Mouse (Mus musculus) adrenal gland, postnatal 10 days (tissue): ENCODE data around the gene Efcab2. TPM values are rescaled to one million over a fixed set of nuclear protein-coding genes. Genes with fewer than 3 reads are reported as not detected.
A peak's percentile ranks its signal among the peaks of the same experiment; 100 is the strongest.

ENCODE experiments used
- DNase-seq: peaks from one replicate; pipeline ENCODE4 v3.0.0; 2021; ENCODE audit warnings: mixed read lengths
- total RNA-seq, 2 experiments: library from RNA; stranded (reverse); gene quantifications; 2 replicates each; pipeline ENCODE4 v1.2.3; 2021

Gene Efcab2
- total RNA-seq, 2 experiments from 2014 or later: 2.8 to 4.6 TPM

DNA sequence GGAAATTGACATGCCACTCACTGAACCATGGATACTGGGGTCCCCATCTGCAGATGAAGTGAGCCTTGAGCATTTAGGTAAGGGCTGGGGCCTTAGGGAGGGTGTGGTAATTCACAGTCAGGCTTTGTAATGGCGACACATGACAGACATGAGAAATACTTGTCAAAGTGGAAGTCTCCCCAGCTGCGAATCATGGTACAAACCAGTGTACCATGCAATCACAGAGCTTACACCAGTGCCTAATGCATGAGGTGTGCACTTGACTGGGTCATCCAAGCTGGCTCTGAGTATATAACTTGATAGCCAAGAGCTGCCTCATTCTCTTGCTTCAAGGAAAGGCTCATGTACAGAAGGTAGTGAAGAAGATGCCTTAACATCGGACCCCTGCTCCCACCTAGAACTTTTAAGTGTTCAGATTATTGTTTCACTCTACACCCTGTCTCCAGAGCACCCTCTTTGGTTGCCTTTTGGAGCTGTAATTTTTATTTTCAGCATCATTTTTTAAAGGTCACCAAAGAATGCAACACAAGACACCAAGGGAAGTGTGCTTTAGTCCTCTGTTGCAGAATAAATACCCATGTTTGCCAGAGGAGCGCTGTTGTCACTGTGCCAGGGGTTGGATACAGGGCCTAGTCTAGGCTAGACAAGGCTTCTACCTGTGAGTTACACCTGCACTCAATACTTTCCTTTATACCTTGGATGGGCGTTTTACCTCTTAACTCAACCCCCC is 79.4 kb downstream of the Efcab2 start:
- DNase-seq: no peak

DNA sequence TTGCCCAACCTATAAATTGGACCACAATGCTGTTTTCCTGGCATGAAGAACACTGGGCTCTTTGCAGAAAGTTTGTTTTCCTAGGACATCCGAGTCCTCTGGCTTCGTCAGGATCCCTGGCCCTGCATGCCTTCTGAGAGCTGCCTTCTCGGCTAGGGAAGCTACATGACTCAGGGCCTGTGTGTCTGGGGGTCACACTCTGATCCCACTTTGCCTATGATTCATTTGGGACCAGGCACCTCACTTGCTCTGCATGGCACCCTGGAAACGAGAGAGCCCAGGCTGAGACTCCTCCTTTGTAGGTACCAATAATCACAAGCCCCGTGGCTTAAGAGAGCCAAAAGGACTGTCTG is 80.0 kb downstream of the Efcab2 start:
- DNase-seq: no peak

DNA sequence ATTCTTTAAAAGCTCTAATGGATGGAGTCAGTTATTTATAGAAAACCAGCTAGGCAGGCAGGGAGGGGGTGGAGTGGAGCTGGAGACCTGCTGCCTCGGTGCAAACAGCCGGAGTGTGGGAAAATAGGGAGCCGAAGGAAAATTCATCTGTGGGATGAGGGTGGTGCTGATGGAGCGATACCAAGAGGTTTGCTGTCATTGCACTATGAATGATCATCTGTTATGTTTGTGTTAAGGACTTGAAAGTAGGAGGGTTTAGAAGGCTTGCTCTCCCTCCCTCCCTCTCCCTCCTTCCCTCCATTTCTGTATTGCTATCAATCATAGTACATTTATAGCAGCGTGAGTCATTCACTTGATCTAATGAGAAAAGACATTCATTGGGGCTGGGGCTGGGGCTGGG is 80.9 kb downstream of the Efcab2 start:
- no peak for DNase-seq

DNA sequence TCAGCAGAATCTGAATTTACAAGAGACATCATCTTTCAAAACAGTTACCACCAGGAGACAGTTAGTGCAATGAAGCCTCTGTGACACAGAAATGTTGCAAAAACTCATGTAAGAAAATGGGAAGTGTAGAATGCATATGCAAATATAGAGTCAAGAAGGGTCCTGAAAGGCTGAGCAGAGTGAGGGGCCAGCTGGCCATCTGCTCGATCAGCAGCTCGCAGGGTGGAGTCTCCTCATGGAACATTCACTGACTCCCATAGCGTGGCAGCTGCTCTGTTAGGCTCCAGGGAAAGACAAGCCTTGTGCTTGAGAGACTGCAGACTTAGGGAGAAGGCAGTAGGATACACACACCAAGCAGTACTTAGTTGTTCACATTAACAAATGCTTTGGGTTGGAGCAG is 83.2 kb downstream of the Efcab2 start:
- DNase-seq: no peak

DNA sequence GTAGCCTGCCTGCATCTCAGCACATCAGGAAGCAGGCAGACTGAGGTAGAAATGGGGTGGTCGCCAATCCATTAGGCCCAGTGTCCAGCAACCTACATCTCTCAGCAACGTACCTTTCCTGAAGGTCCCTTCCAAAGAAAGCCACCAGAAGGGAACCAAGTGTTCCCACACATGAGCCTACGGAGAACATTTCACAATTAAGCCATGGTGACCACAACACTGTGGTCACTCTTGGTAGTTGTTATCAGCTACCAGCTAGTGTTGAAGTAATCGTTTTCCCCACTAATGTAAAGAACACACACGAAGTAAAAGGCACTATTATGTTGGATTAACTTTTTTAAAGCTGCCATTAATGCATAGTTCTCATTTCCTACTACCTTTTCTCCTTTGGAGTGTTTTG is 85.8 kb downstream of the Efcab2 start:
- no peak for DNase-seq

DNA sequence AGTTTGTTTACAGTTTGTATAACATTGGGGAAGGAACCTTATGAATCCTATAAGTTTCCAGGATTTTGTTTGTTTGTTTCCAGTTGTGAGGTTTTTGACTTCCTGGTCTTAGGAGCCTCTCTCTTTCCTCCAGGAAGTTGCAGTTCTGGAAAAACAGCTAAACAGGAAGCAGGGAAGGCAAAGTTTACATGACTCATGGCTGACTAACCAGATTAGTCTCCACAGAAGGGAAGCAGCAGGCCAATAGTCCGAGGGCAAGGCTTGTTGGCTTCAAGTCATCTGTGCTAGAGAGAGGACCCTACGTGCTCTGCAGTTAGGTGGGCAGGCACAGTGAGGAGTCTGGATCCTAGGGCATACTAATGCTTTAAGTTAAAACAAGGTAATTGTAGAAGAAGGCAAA is 86.6 kb downstream of the Efcab2 start:
- DNase-seq: no peak

DNA sequence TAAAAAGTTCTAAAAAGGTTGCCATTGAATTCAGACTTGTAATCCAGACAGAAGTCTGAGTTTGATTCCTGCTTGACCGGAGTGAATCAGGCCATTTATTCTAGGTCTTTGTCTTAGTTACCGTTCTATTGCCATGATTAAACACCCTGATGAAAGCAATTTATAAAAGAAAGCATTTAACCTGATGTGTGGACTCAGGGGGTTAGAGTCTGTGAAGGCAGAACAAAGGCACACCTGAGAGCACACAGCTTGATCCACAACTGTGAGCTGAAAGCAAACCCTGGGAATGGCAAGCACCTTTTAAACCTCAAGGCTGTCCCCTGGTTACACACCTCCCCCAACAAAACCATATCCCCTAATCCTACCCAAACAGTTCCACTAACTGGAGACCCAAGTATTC is 90.3 kb downstream of the Efcab2 start:
- DNase-seq: no peak

DNA sequence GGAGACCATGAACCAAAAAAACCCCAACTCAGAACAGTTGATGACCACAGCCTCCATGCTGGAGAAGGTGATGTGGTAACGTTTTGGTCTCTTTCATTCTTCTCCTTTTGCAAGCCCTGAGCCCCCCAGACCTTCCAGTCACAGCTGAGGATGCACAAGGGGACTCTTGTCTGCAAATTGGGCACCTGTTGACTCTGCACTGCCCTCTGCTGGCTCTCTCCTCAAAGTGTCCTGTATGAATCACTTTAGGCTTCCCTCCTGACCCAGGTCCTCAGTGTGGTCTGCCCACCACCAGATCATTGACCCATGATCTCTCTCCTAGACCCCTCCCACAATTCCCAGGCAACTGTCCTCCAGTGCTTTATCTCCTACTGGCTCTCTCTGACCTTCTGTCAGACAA is 91.0 kb downstream of the Efcab2 start:
- peak; percentile 61 for DNase-seq

DNA sequence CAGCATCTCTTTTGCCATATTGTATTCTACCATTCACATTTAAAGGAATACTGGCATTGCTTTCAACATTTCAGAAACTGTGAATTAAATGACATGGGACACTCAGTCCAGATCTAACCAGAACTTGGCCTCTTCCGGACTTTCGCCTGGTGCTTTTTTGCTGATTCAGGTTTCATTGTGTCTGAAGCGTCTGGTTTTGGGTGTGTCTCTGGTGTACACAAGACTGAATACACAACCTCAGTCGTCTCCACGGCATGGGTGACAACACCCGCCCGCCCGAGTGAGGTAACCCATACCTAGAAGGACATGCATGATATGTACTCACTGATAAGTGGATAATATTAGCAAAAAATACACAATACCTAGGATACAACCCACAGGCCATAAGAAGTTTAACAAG is 101.1 kb downstream of the Efcab2 start:
- no peak for DNase-seq

DNA sequence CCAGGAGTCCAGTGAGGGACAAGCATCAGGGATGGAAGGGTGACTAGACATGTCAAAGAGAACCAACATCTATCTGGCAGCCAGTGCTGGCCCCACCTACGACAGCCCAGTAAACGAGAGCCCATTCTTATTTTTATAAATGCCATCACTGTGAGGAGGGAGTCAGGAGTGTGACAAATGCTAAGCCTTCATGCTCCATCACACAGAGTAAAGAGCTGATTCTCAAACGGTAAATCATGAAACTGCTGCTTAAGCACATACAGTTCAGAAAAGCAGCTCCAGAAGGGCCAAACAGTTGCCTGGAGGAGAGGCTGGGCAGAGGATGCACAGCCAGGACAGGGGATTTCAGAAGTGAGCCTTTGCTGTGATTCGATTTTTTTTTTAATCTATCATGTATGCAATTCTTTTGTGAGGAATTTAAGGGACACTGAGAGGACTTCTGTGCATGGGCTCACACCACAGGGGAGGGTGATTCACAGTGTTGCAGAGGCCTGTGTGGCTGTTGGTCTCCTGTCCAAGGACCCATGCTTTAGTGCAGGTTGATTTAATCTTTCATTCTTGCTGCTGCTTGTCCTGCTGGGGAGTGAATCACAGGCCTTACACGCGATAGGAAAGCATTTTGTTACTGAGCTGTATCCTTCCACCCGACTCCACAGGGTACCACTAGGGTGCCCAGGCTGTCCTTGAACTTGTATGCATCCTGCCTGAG is 106.6 kb downstream of the Efcab2 start:
- no peak for DNase-seq

DNA sequence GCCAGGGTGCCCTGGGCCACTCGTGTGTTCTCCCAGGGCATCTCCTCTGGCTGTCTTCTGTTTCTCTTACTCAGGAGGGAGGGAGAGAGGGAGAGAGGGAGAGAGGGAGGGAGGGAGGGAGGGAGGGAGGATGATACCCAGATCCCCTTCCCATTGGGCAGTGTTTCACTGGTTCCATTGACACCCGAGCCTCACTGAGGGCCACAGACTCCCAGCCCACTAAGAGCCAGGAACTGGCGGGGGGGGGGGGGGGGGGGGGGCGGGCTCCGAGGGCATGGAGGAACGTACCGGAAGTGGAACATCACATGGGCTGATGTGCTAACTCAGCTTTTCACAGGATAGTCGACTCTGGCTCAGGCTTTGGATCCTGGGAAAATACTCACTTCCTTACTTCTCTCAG is 108.1 kb downstream of the Efcab2 start:
- DNase-seq: no peak

DNA sequence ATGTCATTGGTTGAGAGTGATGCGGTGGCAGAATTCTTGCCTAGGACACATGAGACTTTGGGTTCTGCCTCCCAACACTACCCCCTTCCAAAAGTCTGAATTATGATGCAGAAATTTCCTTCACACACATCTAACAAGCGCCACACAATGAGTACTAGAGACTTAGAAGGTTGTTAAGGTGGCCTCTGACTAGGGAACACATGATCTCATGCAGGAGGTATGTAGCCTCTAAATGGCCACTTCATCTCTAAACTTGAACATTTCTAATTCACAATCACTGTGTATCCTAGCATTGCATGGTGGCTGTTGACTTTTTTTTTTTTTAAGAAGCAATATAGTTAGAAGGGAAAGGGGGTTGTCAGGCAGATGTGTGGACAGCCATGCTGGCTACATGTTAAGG is 110.0 kb downstream of the Efcab2 start:
- no peak for DNase-seq

DNA sequence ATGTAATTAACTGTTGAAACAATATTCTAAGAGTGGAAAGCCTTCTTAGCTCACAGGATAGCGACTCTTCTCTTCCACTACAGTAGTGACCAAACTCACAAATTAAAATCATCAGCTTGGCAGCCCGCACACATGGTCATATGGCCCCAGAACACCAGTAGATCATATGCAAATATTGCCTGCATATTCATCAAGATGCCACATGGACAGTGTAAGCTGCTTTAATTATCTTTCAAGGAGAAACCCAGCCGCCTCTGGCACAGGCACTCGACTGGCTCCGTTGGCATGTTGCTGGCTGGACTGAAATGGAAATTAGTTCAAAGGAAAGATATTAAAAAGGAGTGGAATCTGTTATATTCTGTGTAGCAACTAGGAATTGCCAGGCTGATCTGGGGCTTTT is 116.5 kb downstream of the Efcab2 start:
- no peak for DNase-seq

DNA sequence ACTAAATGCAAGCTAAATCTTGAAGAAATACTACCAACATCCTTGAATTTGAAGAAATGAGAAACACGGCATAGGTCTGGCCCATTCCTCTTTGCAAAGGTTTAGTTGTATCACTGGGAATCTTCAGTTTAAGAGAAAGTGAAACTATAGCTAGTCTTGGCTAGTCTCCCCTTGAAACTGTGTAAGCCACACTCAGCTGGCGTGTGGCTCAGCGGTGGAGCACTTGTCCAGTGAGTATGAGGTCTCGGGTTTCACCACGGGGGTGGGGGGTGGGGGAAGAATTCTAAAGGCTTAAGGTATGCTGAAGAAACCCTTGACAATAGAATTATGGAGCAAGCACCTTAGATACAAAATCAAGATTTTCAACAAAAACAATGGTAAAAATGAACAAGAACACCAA is 117.3 kb downstream of the Efcab2 start:
- DNase-seq: no peak

DNA sequence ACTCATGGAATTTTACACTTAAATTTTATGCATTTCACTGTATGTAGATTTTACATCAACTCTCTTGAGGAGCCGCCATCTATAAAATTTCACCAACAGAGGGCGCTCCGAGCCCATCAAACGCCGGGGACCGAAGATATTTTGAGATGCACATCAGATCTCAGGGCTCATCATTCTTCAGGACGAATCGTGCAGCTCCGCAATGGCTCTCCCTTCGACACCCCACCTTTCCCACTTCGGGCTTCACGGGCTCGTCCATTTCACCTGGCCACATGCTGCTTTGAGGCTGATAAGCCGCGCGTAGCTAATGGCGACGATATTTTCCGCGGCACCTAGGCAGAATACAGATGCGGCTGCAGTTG is 121.3 kb downstream of the Efcab2 start:
- DNase-seq: peak; percentile 85

DNA sequence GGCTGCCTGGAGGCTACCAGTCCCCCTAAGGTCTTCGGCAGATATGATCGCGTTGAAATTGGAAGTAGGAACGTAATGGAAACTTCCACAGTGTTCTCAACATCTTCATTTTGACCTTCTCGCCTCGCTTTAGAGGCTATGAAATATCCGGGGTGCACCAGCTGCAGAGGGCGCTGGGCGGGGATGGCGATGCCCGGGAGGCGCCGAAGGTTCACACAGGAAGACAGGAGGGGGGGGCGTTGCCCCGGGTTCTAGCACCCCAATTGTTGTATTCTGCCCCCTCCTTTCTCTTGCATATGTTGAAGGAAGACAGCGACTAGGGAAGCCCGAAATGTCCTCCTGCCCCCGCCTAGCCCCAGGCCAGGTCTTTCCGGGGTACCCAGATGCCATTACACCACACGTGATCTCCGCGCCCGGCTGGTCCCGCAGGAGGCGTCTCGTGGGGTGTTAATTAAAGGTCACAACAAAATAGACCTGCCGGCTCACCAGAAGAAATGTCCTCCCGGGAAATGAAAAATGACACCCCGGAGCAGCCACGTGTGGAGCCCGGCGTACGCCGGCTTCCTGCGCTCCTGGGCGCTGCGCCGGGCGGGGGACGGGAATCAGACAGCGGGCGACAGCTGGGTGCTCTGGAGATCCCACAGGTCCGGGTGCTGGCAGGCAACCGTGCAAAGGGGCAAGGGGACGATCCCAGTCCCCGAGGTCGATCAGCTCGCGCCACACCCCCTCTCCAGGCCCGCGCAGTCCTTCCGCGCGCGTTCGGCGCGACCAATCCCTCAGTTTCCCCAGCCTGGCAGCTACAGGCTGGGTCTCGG is 121.9 kb downstream of the Efcab2 start:
- DNase-seq: peak; percentile 46

DNA sequence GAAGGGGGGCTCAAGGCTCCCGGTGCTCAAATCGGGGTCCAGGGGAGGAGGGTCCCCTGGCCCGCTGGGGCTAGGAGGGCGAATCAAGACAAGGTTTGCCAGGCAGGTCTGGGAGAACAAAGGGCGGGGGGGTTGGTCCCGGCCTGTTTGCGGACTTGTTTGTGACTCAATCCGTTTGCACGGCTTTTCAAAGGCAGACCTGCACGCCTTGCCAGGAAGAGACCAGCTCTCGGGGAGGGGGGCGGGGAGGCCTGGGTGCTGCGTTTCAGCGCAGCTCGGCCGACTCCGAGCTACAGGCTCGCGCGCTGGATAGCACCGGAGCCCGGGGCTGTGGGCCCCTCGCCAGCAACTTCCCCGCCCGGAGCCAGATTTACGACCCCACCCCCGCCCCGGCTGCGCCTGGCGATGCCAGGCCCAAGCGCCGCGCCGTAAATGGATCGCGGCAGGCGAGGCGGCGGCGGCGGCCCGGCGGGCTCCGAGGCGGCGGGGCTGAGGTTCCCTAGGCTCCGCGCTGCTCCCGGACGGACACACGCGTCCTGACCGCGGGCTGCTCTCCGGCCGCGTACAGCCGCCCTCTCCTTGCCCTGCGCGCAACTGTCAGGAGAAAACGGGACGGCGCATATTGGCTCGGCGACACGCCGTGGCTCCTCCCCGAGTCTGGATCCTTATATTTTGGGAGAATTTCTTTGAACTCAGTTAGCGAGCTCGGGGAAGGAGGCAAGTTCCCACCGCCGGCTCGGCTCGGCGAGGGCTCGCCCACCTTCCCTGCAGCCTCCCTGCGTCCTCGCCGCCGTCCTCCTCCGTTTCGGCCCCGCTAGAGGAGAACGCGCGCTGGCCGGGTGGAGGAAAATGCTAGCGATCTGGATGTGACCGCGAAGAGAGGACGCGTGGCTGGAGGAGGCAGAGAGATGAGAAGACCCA is 122.8 kb downstream of the Efcab2 start, which contains the start of gene Kif26b:
Kif26b (plus strand) TSS at position 695 of the 921 bp plus-strand sequence.
- peak; percentile 64 for DNase-seq

DNA sequence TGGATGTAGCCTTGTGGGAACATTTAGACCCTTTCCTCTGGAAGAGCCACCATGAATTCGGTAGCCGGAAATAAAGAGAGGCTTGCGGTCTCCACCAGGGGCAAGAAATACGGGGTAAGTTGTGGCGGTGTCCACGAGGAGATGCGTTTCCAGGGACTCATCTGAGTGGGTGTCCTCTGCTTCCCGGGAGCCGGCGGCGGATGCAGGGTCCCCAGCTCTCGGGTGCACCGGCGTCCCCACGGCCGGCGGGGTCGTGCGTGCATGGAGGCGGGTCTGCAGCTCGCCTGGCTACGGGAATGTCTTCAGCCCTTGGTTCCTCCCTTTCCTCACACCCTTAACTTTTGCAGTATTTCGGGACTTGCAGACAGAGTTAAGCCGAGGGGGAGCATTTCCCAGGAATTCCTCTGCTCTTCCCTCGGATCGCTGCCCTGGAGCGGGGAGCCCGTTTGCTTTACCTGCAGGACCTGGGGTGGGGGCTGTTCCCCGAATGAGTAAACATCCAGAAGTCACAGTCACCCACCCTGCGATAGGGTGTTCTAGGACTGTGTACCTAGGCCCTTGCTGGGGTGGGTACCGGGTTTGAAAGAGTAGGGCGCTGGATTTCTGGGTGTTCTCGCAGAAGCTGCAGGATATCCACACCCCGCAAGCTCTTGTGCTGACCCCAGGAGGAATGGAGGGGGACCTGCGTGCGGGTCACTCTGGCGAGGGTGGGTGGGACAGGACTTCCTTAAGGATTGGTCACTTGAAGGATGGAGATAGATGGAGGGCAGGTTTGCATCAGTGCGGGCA is 123.8 kb downstream of the Efcab2 start:
- peak; percentile 18 for DNase-seq

DNA sequence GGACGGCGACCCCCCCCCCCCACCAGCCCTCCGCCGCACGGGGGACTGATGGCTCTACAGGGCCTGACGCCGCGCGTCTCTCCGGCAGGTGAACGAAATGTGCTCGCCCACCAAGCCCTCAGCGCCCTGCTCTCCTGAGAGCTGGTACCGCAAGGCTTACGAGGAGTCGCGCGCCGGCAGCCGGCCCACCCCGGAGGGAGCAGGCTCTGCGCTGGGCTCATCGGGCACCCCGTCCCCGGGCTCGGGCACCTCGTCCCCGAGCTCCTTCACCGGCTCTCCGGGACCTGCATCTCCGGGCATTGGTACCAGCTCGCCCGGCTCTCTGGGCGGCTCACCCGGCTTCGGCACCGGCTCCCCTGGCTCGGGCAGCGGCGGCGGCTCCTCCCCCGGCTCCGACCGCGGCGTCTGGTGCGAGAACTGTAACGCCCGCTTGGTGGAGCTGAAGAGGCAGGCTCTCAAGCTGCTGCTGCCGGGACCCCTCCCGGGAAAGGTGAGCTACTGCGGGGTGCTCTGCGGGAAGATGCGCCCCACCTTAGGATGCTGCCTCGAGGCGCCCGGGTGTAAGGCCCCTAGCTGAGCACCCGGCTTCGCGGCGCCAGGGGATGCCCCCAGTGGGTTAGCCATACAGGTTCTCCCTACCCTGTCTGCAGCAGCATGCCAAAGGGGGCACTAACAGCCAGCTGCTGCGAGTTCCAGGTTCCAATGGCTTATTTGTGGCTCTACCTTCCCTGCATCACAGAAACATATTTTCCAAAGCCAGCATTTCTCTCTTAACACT is 124.6 kb downstream of the Efcab2 start:
- peak; percentile 90 for DNase-seq
